In genomic region chr19:44292483-44292882, GRCm38 (mm10) we compare ENCODE assay signal across 8 mouse cellular contexts. TPM values are rescaled to one million over a fixed set of nuclear protein-coding genes. Genes with fewer than 3 reads are reported as not detected.
DNase-seq lines count a peak whose midpoint lies in the region; ATAC-seq and TF ChIP-seq lines count a peak whose summit lies in the region.

No protein-coding gene starts in this region.

- H3K4me2 ChIP-seq in CH12.LX (ENCODE audit: insufficient read depth, low read depth, poor library complexity, severe bottlenecking) = peak overlapping the region; percentile 84
- H3K4me2 ChIP-seq in embryonic facial prominence, embryonic 15.5 days (replicated peaks) = peak overlapping the region; percentile 92
- H3K4me2 ChIP-seq in liver, embryonic 11.5 days = peak overlapping the region; percentile 97

- in situ Hi-C loops in CH12.LX (cut with MboI; ENCODE audit: low pct_ligation_motif_present, low pct_unique_long_range_greater_than_20kb, low sequenced_read_pairs) = no loop called here

- WGBS in embryonic facial prominence, embryonic 15.5 days = 76% methylated on average over 3 of the region's 3 CpGs
- WGBS in liver, embryonic 11.5 days = 27% methylated on average over 3 of the region's 3 CpGs

- peak overlapping the region; percentile 86 for H3K27ac ChIP-seq in gastrocnemius, adult 2 months
- 0 out of 2 replicates have a peak overlapping the region, but pooled peaks have one; percentile 59 for H3K27ac ChIP-seq in CH12.LX (ENCODE audit: insufficient read depth, low read depth)
- H3K27ac ChIP-seq in embryonic facial prominence, embryonic 15.5 days (replicated peaks) = peak overlapping the region; percentile 98; the same call in 1 of the 2 replicates
- H3K27ac ChIP-seq in liver, embryonic 11.5 days (ENCODE audit: low read depth, low read length) = peak overlapping the region; percentile 97

- peaks cover 22 to 32% of the 10 kb centered on the region in 2 experiments for H3K36me3 ChIP-seq in CH12.LX (replicated peaks in 1 of 2; ENCODE audit: control insufficient read depth in 1 of 2, insufficient read depth in 1 of 2, low read length in 1 of 2)
- peaks cover 18% of the 10 kb centered on the region for H3K36me3 ChIP-seq in embryonic facial prominence, embryonic 15.5 days
- H3K36me3 ChIP-seq in liver, embryonic 11.5 days (ENCODE audit: control insufficient read depth, insufficient read depth, low read length) = peaks cover 22% of the 10 kb centered on the region

- TF ChIP-seq POLR2A in CH12.LX (IDR thresholded peaks at IDR 0.05; ENCODE audit: low read depth, low read length) = no peak

- intact Hi-C loops in gastrocnemius, adult 2 months (cut with DNase I) = no loop called here
- intact Hi-C loops in left cerebral cortex, postnatal 25 days (cut with DNase I) = no loop called here

- TF ChIP-seq RAD21 in CH12.LX (IDR thresholded peaks at IDR 0.05; ENCODE audit: low read depth, low read length) = no peak

- no peak for TF ChIP-seq EP300 in CH12.LX (IDR thresholded peaks at IDR 0.05; ENCODE audit: low read length)

- no peaks in the 10 kb centered on the region for H3K9me3 ChIP-seq in CH12.LX (replicated peaks; ENCODE audit: low read length)
- no peaks in the 10 kb centered on the region for H3K9me3 ChIP-seq in embryonic facial prominence, embryonic 15.5 days (replicated peaks)
- H3K9me3 ChIP-seq in liver, embryonic 11.5 days (ENCODE audit: control insufficient read depth, low read length) = no peaks in the 10 kb centered on the region

- H3K27me3 ChIP-seq in CH12.LX (replicated peaks) = no peaks in the 10 kb centered on the region
- H3K27me3 ChIP-seq in embryonic facial prominence, embryonic 15.5 days = no peaks in the 10 kb centered on the region
- no peaks in the 10 kb centered on the region for H3K27me3 ChIP-seq in liver, embryonic 11.5 days (replicated peaks; ENCODE audit: control insufficient read depth, insufficient read depth, low read length)

- H3K9ac ChIP-seq in CH12.LX (ENCODE audit: insufficient read depth, low read depth) = peak overlapping the region; percentile 75; the same call in 1 of the 2 replicates
- H3K9ac ChIP-seq in embryonic facial prominence, embryonic 15.5 days = no peak overlapping the region
- peak overlapping the region; percentile 76 for H3K9ac ChIP-seq in liver, embryonic 11.5 days (ENCODE audit: low read depth, low read length)

- TF ChIP-seq CTCF in gastrocnemius, adult 2 months (IDR thresholded peaks at IDR 0.05) = no peak
- no peak for TF ChIP-seq CTCF in CH12.LX (conservative IDR thresholded peaks at IDR 0.05 in 1 of 2, IDR thresholded peaks at IDR 0.05 in 1 of 2; ENCODE audit: low read depth in 2 of 2, low read length in 2 of 2)

- no peak for DNase-seq in gastrocnemius, adult 2 months
- no peak for DNase-seq in gastrocnemius, postnatal 4 days (ENCODE audit: low spot score in 2 of 2)
- DNase-seq in CH12.LX (ENCODE audit: extremely low read depth) = no peak
- DNase-seq in liver, embryonic 11.5 days (ENCODE audit: low spot score) = no peak
- no peak for DNase-seq in frontal cortex, postnatal 36 days (ENCODE audit: low spot score in 2 of 2)
- DNase-seq in left cerebral cortex, adult 9 months (ENCODE audit: low spot score in 2 of 2) = no peak
- no peak for DNase-seq in left cerebral cortex, postnatal 25 days (ENCODE audit: low spot score in 2 of 2)

- H3K79me2 ChIP-seq in CH12.LX (replicated peaks; ENCODE audit: control insufficient read depth, extremely low read depth, insufficient read depth, poor library complexity, severe bottlenecking) = peaks cover 35% of the 10 kb centered on the region

- peaks cover 7 to 27% of the 10 kb centered on the region in 2 experiments for H3K4me1 ChIP-seq in CH12.LX (ENCODE audit: control insufficient read depth in 1 of 2, insufficient read depth in 2 of 2)
- H3K4me1 ChIP-seq in embryonic facial prominence, embryonic 15.5 days = peaks cover 42% of the 10 kb centered on the region
- H3K4me1 ChIP-seq in liver, embryonic 11.5 days (replicated peaks; ENCODE audit: control insufficient read depth, insufficient read depth, low read length) = peaks cover 45% of the 10 kb centered on the region

- no peak for ATAC-seq in embryonic facial prominence, embryonic 15.5 days (ENCODE audit: insufficient number of reproducible peaks, low FRiP score, low TSS enrichment, low read depth)
- no peak for ATAC-seq in liver, embryonic 11.5 days (replicated peaks; ENCODE audit: low FRiP score)

- dilution Hi-C loops in CH12.LX (cut with MboI; ENCODE audit: extremely low pct_ligation_motif_present, extremely low pct_unique_long_range_greater_than_20kb, low sequenced_read_pairs) = no loop called here

- no peak overlapping the region for H3K4me3 ChIP-seq in gastrocnemius, adult 2 months
- peak overlapping the region; percentile 68 to 92 (median 80) for H3K4me3 ChIP-seq in CH12.LX (replicated peaks in 1 of 3; ENCODE audit: low read depth in 2 of 3, low read length in 2 of 3, poor library complexity in 1 of 3)
- 0 out of 2 replicates have a peak overlapping the region, but pooled peaks have one; percentile 91 for H3K4me3 ChIP-seq in embryonic facial prominence, embryonic 15.5 days (replicated peaks)
- peak overlapping the region; percentile 88 for H3K4me3 ChIP-seq in liver, embryonic 11.5 days (ENCODE audit: low read depth, low read length)

TF ChIP-seq in CH12.LX, 34 proteins besides CTCF, POLR2A, EP300 and RAD21:
- no peak for TF ChIP-seq MYC (IDR thresholded peaks at IDR 0.05; ENCODE audit: low read depth, low read length)
- TF ChIP-seq HCFC1 (IDR thresholded peaks at IDR 0.05; ENCODE audit: low read depth, low read length) = 0 out of 2 replicates have a peak, but pooled peaks have one; percentile 2
- 0 out of 2 replicates have a peak, but pooled peaks have one; percentile 17 for TF ChIP-seq ZMIZ1 (IDR thresholded peaks at IDR 0.05; ENCODE audit: low read depth, low read length)

RNA-seq across cellular contexts. Expression of gene Scd2, which starts 1.0 kb away (rescaled TPM):
- 1 to 10 TPM; 7.4 to 9.1 TPM for total RNA-seq in gastrocnemius, adult 2 months (2021)
- total RNA-seq in gastrocnemius, postnatal 4 days (2021) = 10 to 100 TPM; 81.6 to 87.3 TPM
- total RNA-seq in CH12.LX (2012; rRNA removed) = 204 and 212 TPM in 2 replicates
- total RNA-seq in CH12.LX (2014; rRNA removed) = 123 and 205 TPM in 2 replicates
- polyA plus RNA-seq in CH12.LX (2012; ENCODE audit: insufficient read length, low read depth) = 274 and 408 TPM in 2 replicates
- polyA plus RNA-seq in embryonic facial prominence, embryonic 15.5 days (2015; fragmentation: Nextera tagmentation; extraction: Ambion mirVana) = 179 and 181 TPM in 2 replicates
- 212 and 231 TPM in 2 replicates for polyA plus RNA-seq in liver, embryonic 11.5 days (2014; fragmentation: Nextera tagmentation; extraction: Ambion mirVana)
- total RNA-seq in left cerebral cortex, postnatal 25 days (2021) = 100 to 1,000 TPM; 585 to 640 TPM

RNA-seq across cellular contexts. Expression of gene Scd4, which starts 40.4 kb away (rescaled TPM):
- total RNA-seq in gastrocnemius, adult 2 months (2021) = under 1 TPM in 1 of 2 experiments, not detected in 1; 0.13 TPM
- under 1 TPM; 0.62 to 0.71 TPM for total RNA-seq in gastrocnemius, postnatal 4 days (2021)
- total RNA-seq in CH12.LX (2012; rRNA removed) = 0.08 TPM in 1 of 2 replicates, not detected in the other
- total RNA-seq in CH12.LX (2014; rRNA removed) = 0.18 TPM in 1 of 2 replicates, not detected in the other
- 0.10 and 0.11 TPM in 2 replicates for polyA plus RNA-seq in CH12.LX (2012; ENCODE audit: insufficient read length, low read depth)
- 0.16 and 0.39 TPM in 2 replicates for polyA plus RNA-seq in embryonic facial prominence, embryonic 15.5 days (2015; fragmentation: Nextera tagmentation; extraction: Ambion mirVana)
- polyA plus RNA-seq in liver, embryonic 11.5 days (2014; fragmentation: Nextera tagmentation; extraction: Ambion mirVana) = 0.06 and 0.16 TPM in 2 replicates
- total RNA-seq in left cerebral cortex, postnatal 25 days (2021) = 1 to 10 TPM; 2.2 to 2.3 TPM

Comparison
In these comparisons a context has a peak if more than half of its experiments do, and no peak if none do; other contexts are left out.
1. RNA of gene Scd2, which starts 1.0 kb away (total RNA-seq): 585 to 640 TPM in left cerebral cortex, postnatal 25 days, 123 to 212 TPM in CH12.LX and 81.6 to 87.3 TPM in gastrocnemius, postnatal 4 days; 7.4 to 9.1 TPM in gastrocnemius, adult 2 months; every median in the first group is over 4 times any median in the second.
2. Peak in every context shown above with its lines, with median percentiles within 50 percentile points of each other: H3K27ac ChIP-seq and H3K4me2 ChIP-seq.